Comparison of ENCODE assay signal across 27 mouse cellular contexts in genomic region chr11:100989666-100990065, GRCm38 (mm10). TPM values are rescaled to one million over a fixed set of nuclear protein-coding genes. Genes with fewer than 3 reads are reported as not detected.
DNase-seq lines count a peak whose midpoint lies in the region; ATAC-seq lines count a peak whose summit lies in the region.
"Had no signal": no experiment of that assay in that cellular context is flagged by ENCODE, and none has a peak within 500 bp of the region (broad histone marks: within the 10 kb centered on the region; RNA-seq: fewer than 3 reads in every experiment).

No protein-coding gene starts in this region.

- no peaks in the 10 kb centered on the region for H3K4me1 ChIP-seq in heart, embryonic 12.5 days (replicated peaks)
- H3K4me1 ChIP-seq in midbrain, embryonic 10.5 days: no peaks in the 10 kb centered on the region
- H3K4me1 ChIP-seq: embryonic facial prominence, embryonic 13.5 days; embryonic facial prominence, embryonic 15.5 days had no signal

- no peaks in the 10 kb centered on the region for H3K27me3 ChIP-seq in splenic B cell, adult 2 months (ENCODE audit: control insufficient read depth, insufficient read depth, low read length, poor library complexity, severe bottlenecking)
- no peaks in the 10 kb centered on the region for H3K27me3 ChIP-seq in heart, embryonic 12.5 days (replicated peaks)
- no peaks in the 10 kb centered on the region for H3K27me3 ChIP-seq in midbrain, embryonic 10.5 days (ENCODE audit: low read depth, poor library complexity, severe bottlenecking)
- H3K27me3 ChIP-seq: embryonic facial prominence, embryonic 13.5 days; embryonic facial prominence, embryonic 15.5 days; forebrain, embryonic 12.5 days; Patski had no signal

- 62% methylated on average over 2 of the region's 2 CpGs for WGBS in heart, embryonic 12.5 days
- 69% methylated on average over 2 of the region's 2 CpGs for WGBS in midbrain, embryonic 10.5 days

- no peak overlapping the region for H3K27ac ChIP-seq in heart, embryonic 12.5 days (ENCODE audit: poor library complexity, severe bottlenecking)
- H3K27ac ChIP-seq in midbrain, embryonic 10.5 days (replicated peaks): no peak overlapping the region
- H3K27ac ChIP-seq: embryonic facial prominence, embryonic 13.5 days; embryonic facial prominence, embryonic 15.5 days; forebrain, embryonic 10.5 days; forebrain, embryonic 12.5 days had no signal

- no peak overlapping the region for H3K4me2 ChIP-seq in heart, embryonic 12.5 days
- H3K4me2 ChIP-seq: embryonic facial prominence, embryonic 13.5 days; embryonic facial prominence, embryonic 15.5 days; forebrain, embryonic 12.5 days had no signal

- no peaks in the 10 kb centered on the region for H3K9me3 ChIP-seq in heart, embryonic 12.5 days (replicated peaks)
- no peaks in the 10 kb centered on the region for H3K9me3 ChIP-seq in midbrain, embryonic 10.5 days (replicated peaks)
- H3K9me3 ChIP-seq: embryonic facial prominence, embryonic 13.5 days; embryonic facial prominence, embryonic 15.5 days; forebrain, embryonic 10.5 days; forebrain, embryonic 12.5 days; G1E had no signal

- 0 out of 2 replicates have a peak, but pooled peaks have one; percentile 10 for ATAC-seq in megakaryocyte, adult 5-6 weeks (ENCODE audit: poor library complexity, severe bottlenecking)
- no peak for ATAC-seq in heart, embryonic 12.5 days (ENCODE audit: insufficient number of reproducible peaks, low FRiP score)
- ATAC-seq: activated CD4-positive, CD25-positive, alpha-beta regulatory T cell, adult 4 months; forebrain, embryonic 14.5 days; forebrain, embryonic 16.5 days; Patski had no signal

- DNase-seq in A20 (ENCODE audit: low read depth, low spot score): peak; percentile 57
- DNase-seq in B cell, adult 2 months: peak; percentile 14 to 22
- peak; percentile 60 for DNase-seq in splenic B cell, adult 2 months (ENCODE audit: low read depth, low spot score)
- no peak for DNase-seq in heart, postnatal 25 days (ENCODE audit: low spot score)
- no peak for DNase-seq in midbrain, embryonic 10.5 days (ENCODE audit: low spot score)
- DNase-seq: adrenal gland, adult 8-10 months; adrenal gland, postnatal 14 days; adrenal gland, postnatal 36 days; cerebellum, adult 11 months; cerebellum, adult 18-20 months; cerebellum, adult 8-10 months; cerebellum, adult 9-11 months; cerebellum, postnatal 14 days; cerebellum, postnatal 36 days; embryo, embryonic 11 days had no signal

- no peaks in the 10 kb centered on the region for H3K36me3 ChIP-seq in splenic B cell, adult 2 months (ENCODE audit: control insufficient read depth, insufficient read depth, low read length, poor library complexity, severe bottlenecking)
- H3K36me3 ChIP-seq in heart, embryonic 12.5 days: no peaks in the 10 kb centered on the region
- H3K36me3 ChIP-seq in midbrain, embryonic 10.5 days: no peaks in the 10 kb centered on the region
- H3K36me3 ChIP-seq: embryonic facial prominence, embryonic 13.5 days; embryonic facial prominence, embryonic 15.5 days; forebrain, embryonic 10.5 days; forebrain, embryonic 12.5 days; G1E had no signal

- intact Hi-C loops in heart, postnatal 25 days (cut with DNase I): no loop called here

- H3K9ac ChIP-seq in heart, embryonic 12.5 days: no peak overlapping the region
- H3K9ac ChIP-seq: embryonic facial prominence, embryonic 13.5 days; embryonic facial prominence, embryonic 15.5 days; forebrain, embryonic 12.5 days had no signal

- no peak overlapping the region for H3K4me3 ChIP-seq in heart, embryonic 12.5 days
- no peak overlapping the region for H3K4me3 ChIP-seq in midbrain, embryonic 10.5 days
- H3K4me3 ChIP-seq: embryonic facial prominence, embryonic 13.5 days; embryonic facial prominence, embryonic 15.5 days; erythroblast, embryonic 14.5 days; forebrain, embryonic 10.5 days; forebrain, embryonic 12.5 days had no signal

RNA-seq across cellular contexts. Expression of gene Cavin1, which starts 19.0 kb away (rescaled TPM):
- total RNA-seq in megakaryocyte, adult 5-6 weeks (2015): not detected in 2 replicates
- 0.15 TPM in 1 of 2 replicates, not detected in the other for total RNA-seq in megakaryocyte, adult 5-6 weeks (2017)
- 100 to 1,000 TPM; 275 to 277 TPM for total RNA-seq in heart, postnatal 25 days (2021)
- polyA plus RNA-seq in heart, embryonic 12.5 days (2016; fragmentation: Nextera tagmentation; extraction: Ambion mirVana): 342 and 348 TPM in 2 replicates
- polyA plus RNA-seq in midbrain, embryonic 10.5 days (2016; fragmentation: Nextera tagmentation; extraction: Ambion mirVana): 16.7 and 21.8 TPM in 2 replicates

RNA-seq across cellular contexts. Expression of gene Atp6v0a1, which starts 19.6 kb away (rescaled TPM):
- total RNA-seq in megakaryocyte, adult 5-6 weeks (2015): 40.2 and 42.9 TPM in 2 replicates
- total RNA-seq in megakaryocyte, adult 5-6 weeks (2017): 35.2 and 46.1 TPM in 2 replicates
- total RNA-seq in heart, postnatal 25 days (2021): 10 to 100 TPM; 84.7 to 87.3 TPM
- polyA plus RNA-seq in heart, embryonic 12.5 days (2016; fragmentation: Nextera tagmentation; extraction: Ambion mirVana): 70.0 and 71.4 TPM in 2 replicates
- polyA plus RNA-seq in midbrain, embryonic 10.5 days (2016; fragmentation: Nextera tagmentation; extraction: Ambion mirVana): 33.9 and 43.9 TPM in 2 replicates

RNA-seq across cellular contexts. Expression of gene Stat3, which starts 50.3 kb away (rescaled TPM):
- 61.5 and 79.5 TPM in 2 replicates for total RNA-seq in megakaryocyte, adult 5-6 weeks (2015)
- 103 and 184 TPM in 2 replicates for total RNA-seq in megakaryocyte, adult 5-6 weeks (2017)
- total RNA-seq in heart, postnatal 25 days (2021): 100 to 1,000 TPM in 1 of 2 experiments, 10 to 100 TPM in 1; 91.3 to 119 TPM
- 60.0 and 63.2 TPM in 2 replicates for polyA plus RNA-seq in heart, embryonic 12.5 days (2016; fragmentation: Nextera tagmentation; extraction: Ambion mirVana)
- 16.9 and 20.4 TPM in 2 replicates for polyA plus RNA-seq in midbrain, embryonic 10.5 days (2016; fragmentation: Nextera tagmentation; extraction: Ambion mirVana)

Comparison
In these comparisons a context has a peak if more than half of its experiments do, and no peak if none do; other contexts are left out.
1. DNase-seq: peak in A20 (single experiment), B cell, adult 2 months (2 of 2) and splenic B cell, adult 2 months (single experiment); none in heart, postnatal 25 days (single experiment) and midbrain, embryonic 10.5 days (single experiment).
2. RNA of gene Cavin1, which starts 19.0 kb away (total RNA-seq): 275 to 277 TPM in heart, postnatal 25 days; 0.15 TPM in megakaryocyte, adult 5-6 weeks; every median in the first group is over 100 times any median in the second.